Mouse (Mus musculus): Measurements from ENCODE around the gene Cep290. TPM values are rescaled to one million over a fixed set of nuclear protein-coding genes. Genes with fewer than 3 reads are reported as not detected.

Gene Cep290
- total RNA-seq, 2 experiments from 2014 or later = 13.6 to 13.8 TPM

GRCm38 (mm10) chr10:100588932-100589388 is 101.6 kb downstream of the Cep290 start:
- DNase-seq (ENCODE audit: low spot score in 2 of 2) = peak; percentile 88 to 96

GRCm38 (mm10) chr10:100590323-100590722 is 103.0 kb downstream of the Cep290 start, which contains the start of the genes 4930430F08Rik and 1700017N19Rik:
4930430F08Rik (minus strand) TSS chr10:100590423.
1700017N19Rik (plus strand) TSS chr10:100590484.
- no peak for DNase-seq (ENCODE audit: low spot score in 2 of 2)

GRCm38 (mm10) chr10:100598339-100598738 is 111.0 kb downstream of the Cep290 start:
- DNase-seq (ENCODE audit: low spot score in 2 of 2) = no peak

- no peak for DNase-seq (ENCODE audit: low spot score in 2 of 2)
These were observed 116.2 kb downstream of the Cep290 start for GRCm38 (mm10) chr10:100603511-100603910.

- no peak for DNase-seq (ENCODE audit: low spot score in 2 of 2)
These were observed 116.9 kb downstream of the Cep290 start for GRCm38 (mm10) chr10:100604254-100604653.

DNA sequence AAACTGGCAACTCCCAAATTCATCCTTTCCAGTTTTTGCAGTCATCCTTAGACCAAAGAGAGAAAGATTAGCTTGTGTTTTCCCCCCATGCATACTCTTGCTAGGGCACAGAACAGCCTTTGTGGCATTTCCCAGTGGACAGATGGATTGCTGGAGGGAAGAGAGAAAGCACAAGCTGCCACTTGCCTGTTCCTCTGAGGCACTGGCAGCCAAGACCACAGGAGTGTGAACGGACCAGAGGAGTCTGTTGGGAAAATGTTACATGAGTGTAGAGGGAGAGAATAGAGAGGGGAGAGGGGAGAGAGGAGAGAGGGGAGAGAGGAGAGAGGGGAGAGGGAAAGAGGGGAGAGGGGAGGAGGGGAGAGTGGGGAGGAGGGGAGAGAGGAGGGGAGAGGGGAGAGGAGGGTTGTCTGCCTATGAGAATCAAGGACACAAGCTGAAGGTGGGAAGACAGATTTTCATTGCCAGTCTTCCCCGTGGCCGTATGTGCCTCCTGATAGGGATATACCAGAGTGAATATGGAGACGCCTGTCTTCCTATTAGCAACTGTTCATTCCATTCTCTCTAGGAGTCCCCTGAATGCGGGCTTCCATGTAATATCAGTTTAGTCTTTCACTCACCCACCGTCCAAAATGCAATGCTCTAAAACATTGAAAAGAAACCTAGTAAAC is 130.0 kb downstream of the Cep290 start:
- DNase-seq (ENCODE audit: low spot score in 2 of 2) = peak; percentile 3 to 13

DNA sequence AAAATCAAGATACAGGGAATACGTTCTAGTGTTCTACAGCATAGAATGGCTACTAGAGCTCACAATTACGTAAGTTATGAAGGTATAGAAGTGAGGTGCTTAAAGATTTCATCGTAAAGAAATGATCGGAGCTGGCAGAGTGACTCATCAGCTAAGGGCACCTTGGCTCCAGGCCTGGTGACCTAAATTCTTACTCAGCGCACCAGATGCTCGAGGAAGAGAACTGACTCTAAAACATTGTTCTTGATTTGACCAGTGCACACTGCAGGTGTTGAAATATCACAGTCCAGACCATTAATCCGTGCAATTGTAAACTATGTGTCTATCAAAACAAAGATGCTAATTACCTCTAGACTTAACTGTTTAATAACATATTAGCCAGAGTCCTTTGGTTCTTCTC is 132.1 kb downstream of the Cep290 start:
- no peak for DNase-seq (ENCODE audit: low spot score in 2 of 2)

GRCm38 (mm10) chr10:100620040-100620439 is 132.7 kb downstream of the Cep290 start:
- no peak for DNase-seq (ENCODE audit: low spot score in 2 of 2)

GRCm38 (mm10) chr10:100622494-100622893 is 135.1 kb downstream of the Cep290 start:
- no peak for DNase-seq (ENCODE audit: low spot score in 2 of 2)

Other genes starting within 250 kb of the Cep290 start
- gene Gm4301, start 151.9 kb upstream of the Cep290 start, total RNA-seq (2021) = not detected
- not detected for gene Gm4302, start 146.7 kb upstream of the Cep290 start, total RNA-seq (2021)
- not detected for gene Gm4303, start 141.6 kb upstream of the Cep290 start, total RNA-seq (2021)
- not detected for gene Gm4305, start 136.5 kb upstream of the Cep290 start, total RNA-seq (2021)
- not detected for gene Gm4307, start 126.2 kb upstream of the Cep290 start, total RNA-seq (2021)
- not detected for gene Gm4312, start 105.0 kb upstream of the Cep290 start, total RNA-seq (2021)
- 10 to 100 TPM; 11.9 to 13.4 TPM for gene Tmtc3, start 208 bp upstream of the Cep290 start, total RNA-seq (2021)
- 10 to 100 TPM; 29.1 to 30.9 TPM for gene 4930430F08Rik, start 102.9 kb downstream of the Cep290 start, total RNA-seq (2021)
- not detected for gene 1700017N19Rik, start 102.9 kb downstream of the Cep290 start, total RNA-seq (2021)